Mouse (Mus musculus) liver, adult 2 months (tissue): ENCODE results near the gene Ip6k2.

Source experiments
- CTCF ChIP-seq: fragments of 200-500 bp; IDR thresholded peaks from 2 replicates; pipeline ENCODE4 v1.5.1; 2011; ENCODE audit warnings: low read depth, low read length, control low read depth
- POLR2A ChIP-seq: fragments of 200-500 bp; IDR thresholded peaks from 2 replicates; pipeline ENCODE4 v1.6.1; 2011; ENCODE audit warnings: low read length, control low read depth; ENCODE audit not compliant: insufficient read depth; ENCODE audit errors: extremely low read depth

GRCm38 (mm10) chr9:108809723-108810122 lies 26.1 kb downstream of the Ip6k2 start:
- TF ChIP-seq CTCF (no peak), POLR2A (no peak)
